Comparison of ENCODE assay signal across 8 mouse cellular contexts in genomic region chrX:36551351-36551750, GRCm38 (mm10). TPM values are rescaled to one million over a fixed set of nuclear protein-coding genes. Genes with fewer than 3 reads are reported as not detected.
DNase-seq lines count a peak whose midpoint lies in the region; ATAC-seq and TF ChIP-seq lines count a peak whose summit lies in the region.

No protein-coding gene starts in this region.

- H3K4me2 ChIP-seq in intestine, embryonic 16.5 days (ENCODE audit: low read depth, low read length) = no peak overlapping the region

- no peaks in the 10 kb centered on the region for H3K27me3 ChIP-seq in intestine, embryonic 16.5 days (replicated peaks; ENCODE audit: control insufficient read depth, insufficient read depth, low read length)
- H3K27me3 ChIP-seq in testis, adult 2 months (ENCODE audit: control insufficient read depth, insufficient read depth, low read length) = no peaks in the 10 kb centered on the region

- TF ChIP-seq CTCF in testis, adult 2 months (IDR thresholded peaks at IDR 0.05; ENCODE audit: control insufficient read depth, insufficient read depth, insufficient replicate concordance, low read depth, low read length) = no peak

- H3K4me3 ChIP-seq in intestine, embryonic 16.5 days (ENCODE audit: low read length) = no peak overlapping the region
- no peak overlapping the region for H3K4me3 ChIP-seq in testis, adult 2 months (ENCODE audit: control insufficient read depth, low read depth, low read length)

- peak overlapping the region; percentile 70 for H3K27ac ChIP-seq in intestine, embryonic 16.5 days (ENCODE audit: low read length)
- peak overlapping the region; percentile 49 for H3K27ac ChIP-seq in testis, adult 2 months (ENCODE audit: control insufficient read depth, insufficient read depth, low read depth, low read length)

- 47% methylated on average over 6 of the region's 6 CpGs for WGBS in intestine, embryonic 16.5 days

- H3K9me3 ChIP-seq in intestine, embryonic 16.5 days (ENCODE audit: control insufficient read depth, low read length) = no peaks in the 10 kb centered on the region

- no peaks in the 10 kb centered on the region for H3K4me1 ChIP-seq in intestine, embryonic 16.5 days (ENCODE audit: control insufficient read depth, insufficient read depth, low read length)
- H3K4me1 ChIP-seq in testis, adult 2 months (ENCODE audit: control insufficient read depth, insufficient read depth, low read length) = no peaks in the 10 kb centered on the region

- H3K9ac ChIP-seq in intestine, embryonic 16.5 days (ENCODE audit: low read depth, low read length) = no peak overlapping the region

- peak; percentile 22; the same call in 1 of the 2 replicates for ATAC-seq in intestine, embryonic 16.5 days

- DNase-seq in heart, adult 11 months = peak; percentile 90
- no peak for DNase-seq in heart, adult 8-10 months (ENCODE audit: low spot score)
- peak; percentile 7 for DNase-seq in ovary, adult 18-20 months (ENCODE audit: low spot score)
- no peak for DNase-seq in ovary, postnatal 14 days (ENCODE audit: low spot score)
- DNase-seq in lung, adult 18-20 months = no peak
- DNase-seq in frontal cortex, postnatal 36 days (ENCODE audit: low spot score in 2 of 2) = no peak

- no peak for TF ChIP-seq POLR2A in testis, adult 2 months (IDR thresholded peaks at IDR 0.05; ENCODE audit: control insufficient read depth, low read depth, low read length)

- no peaks in the 10 kb centered on the region for H3K36me3 ChIP-seq in intestine, embryonic 16.5 days (ENCODE audit: control insufficient read depth, insufficient read depth, low read length)
- H3K36me3 ChIP-seq in testis, adult 2 months (ENCODE audit: control insufficient read depth, insufficient read depth, low read length) = no peaks in the 10 kb centered on the region

RNA-seq across cellular contexts. Expression of gene Pgrmc1, which starts 46.7 kb away (rescaled TPM):
- 10 to 100 TPM; 18.6 to 21.4 (median 19.8) TPM for total RNA-seq in heart, adult 8-10 months (2022)
- 210 and 219 TPM in 2 replicates for polyA plus RNA-seq in intestine, embryonic 16.5 days (2015; fragmentation: Nextera tagmentation; extraction: Ambion mirVana)
- polyA plus RNA-seq in testis, adult 2 months (2012; rRNA removed) = 50.7 and 51.3 TPM in 2 replicates

RNA-seq across cellular contexts. Expression of gene Gm14569, which starts 59.7 kb away (rescaled TPM):
- total RNA-seq in heart, adult 8-10 months (2022) = not detected
- polyA plus RNA-seq in intestine, embryonic 16.5 days (2015; fragmentation: Nextera tagmentation; extraction: Ambion mirVana) = not detected in 2 replicates
- polyA plus RNA-seq in testis, adult 2 months (2012; rRNA removed) = 29.3 and 54.0 TPM in 2 replicates

Comparison
In these comparisons a context has a peak if more than half of its experiments do, and no peak if none do; other contexts are left out.
1. DNase-seq: peak in heart, adult 11 months (single experiment) and ovary, adult 18-20 months (single experiment); none in heart, adult 8-10 months (single experiment), ovary, postnatal 14 days (single experiment), lung, adult 18-20 months (0 of 2) and frontal cortex, postnatal 36 days (0 of 2).
2. RNA of gene Gm14569, which starts 59.7 kb away (polyA plus RNA-seq): 29.3 to 54.0 TPM in testis, adult 2 months; not detected in intestine, embryonic 16.5 days; every median in the first group is over 10 times any median in the second.